Mouse (Mus musculus) hindbrain, embryonic 16.5 days (tissue): ENCODE measurements around the gene Rab4a. TPM values are rescaled to one million over a fixed set of nuclear protein-coding genes. Genes with fewer than 3 reads are reported as not detected.
A peak's percentile ranks its signal among the peaks of the same experiment; 100 is the strongest.

Experiments used
- ATAC-seq: fragments of 200-750 bp; cut with Nextera tagmentation; 2 replicates; pipeline ENCODE4 v1.8.0; 2017; ENCODE audit warnings: moderate TSS enrichment, moderate library complexity
- H3K27ac ChIP-seq: fragments of 300-500 bp; sonication (generic); 2 replicates; pipeline ENCODE4 v1.5.1; 2014; ENCODE audit warnings: low read depth, mild to moderate bottlenecking, control low read depth, low read length, moderate library complexity
- H3K27me3 ChIP-seq: fragments of 300-500 bp; sonication (generic); replicated peaks from 2 replicates; pipeline ENCODE4 v1.6.1; 2014; ENCODE audit warnings: low read length; ENCODE audit not compliant: control insufficient read depth, insufficient read depth
- H3K36me3 ChIP-seq: fragments of 300-500 bp; sonication (generic); 2 replicates; pipeline ENCODE4 v1.6.1; 2014; ENCODE audit warnings: mild to moderate bottlenecking, low read length, moderate library complexity, mixed read lengths; ENCODE audit not compliant: control insufficient read depth, insufficient read depth
- H3K4me1 ChIP-seq: fragments of 300-500 bp; sonication (generic); 2 replicates; pipeline ENCODE4 v1.6.1; 2014; ENCODE audit warnings: low read depth, low read length; ENCODE audit not compliant: control insufficient read depth, insufficient read depth
- H3K4me2 ChIP-seq: fragments of 300-500 bp; sonication (generic); 2 replicates; pipeline ENCODE4 v1.6.1; 2014; ENCODE audit warnings: mild to moderate bottlenecking, low read length, control low read depth, moderate library complexity
- H3K4me3 ChIP-seq: fragments of 300-500 bp; sonication (generic); 2 replicates; pipeline ENCODE4 v1.5.1; 2014; ENCODE audit warnings: mild to moderate bottlenecking, low read length, control low read depth, moderate library complexity
- H3K9ac ChIP-seq: fragments of 300-500 bp; sonication (generic); 2 replicates; pipeline ENCODE4 v1.6.1; 2014; ENCODE audit warnings: low read depth, mild to moderate bottlenecking, control low read depth, low read length, moderate library complexity
- H3K9me3 ChIP-seq: fragments of 300-500 bp; sonication (generic); 2 replicates; pipeline ENCODE4 v1.6.1; 2014; ENCODE audit warnings: mild to moderate bottlenecking, low read length, moderate library complexity; ENCODE audit not compliant: control insufficient read depth
- WGBS: fragments of 180-500 bp; shearing (Covaris S2); extraction: QIAGEN DNeasy Blood & Tissue Kit; methylation state at CpG from one replicate; pipeline ENCODE4 v1.1.7; 2014; 5-methylcytosine and 5-hydroxymethylcytosine counted together
- polyA plus RNA-seq: library from polyadenylated mRNA; unstranded; fragments of >200 nt; fragmentation: Nextera tagmentation; extraction: Ambion mirVana; gene quantifications from 2 replicates; pipeline ENCODE4 v1.2.1, GENCODE M21; 2015

Gene Rab4a
- polyA plus RNA-seq, 1 experiment from 2014 or later = 87.4 TPM

DNA sequence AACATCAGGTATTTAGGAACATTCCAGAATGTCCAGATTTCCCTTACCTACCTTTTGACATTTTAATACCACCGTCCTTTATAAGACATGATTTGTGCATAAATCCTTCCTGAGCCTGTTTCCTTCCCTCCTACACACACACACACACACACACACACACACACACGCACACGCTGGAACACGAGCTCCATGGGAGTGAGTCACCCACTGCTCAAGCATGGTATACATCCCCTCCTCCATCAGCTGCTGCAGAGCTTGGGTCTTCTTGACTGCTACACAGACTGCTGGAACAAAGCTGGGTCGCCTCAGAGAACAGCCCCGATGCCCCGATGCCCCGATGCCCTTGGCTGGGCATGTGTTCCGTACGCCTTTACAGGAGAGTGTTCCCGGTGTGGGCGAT lies 40.7 kb downstream of the Rab4a start:
- ATAC-seq = no peak
- Histone ChIP-seq H3K9me3 (no peaks in the 10 kb centered on the region), H3K9ac (no peak overlapping the region), H3K4me3 (no peak overlapping the region), H3K36me3 (no peaks in the 10 kb centered on the region), H3K27ac (no peak overlapping the region), H3K27me3 (no peaks in the 10 kb centered on the region), H3K4me2 (no peak overlapping the region), H3K4me1 (no peaks in the 10 kb centered on the region)
- 97% methylated on average over 12 of the region's 12 CpGs for WGBS

DNA sequence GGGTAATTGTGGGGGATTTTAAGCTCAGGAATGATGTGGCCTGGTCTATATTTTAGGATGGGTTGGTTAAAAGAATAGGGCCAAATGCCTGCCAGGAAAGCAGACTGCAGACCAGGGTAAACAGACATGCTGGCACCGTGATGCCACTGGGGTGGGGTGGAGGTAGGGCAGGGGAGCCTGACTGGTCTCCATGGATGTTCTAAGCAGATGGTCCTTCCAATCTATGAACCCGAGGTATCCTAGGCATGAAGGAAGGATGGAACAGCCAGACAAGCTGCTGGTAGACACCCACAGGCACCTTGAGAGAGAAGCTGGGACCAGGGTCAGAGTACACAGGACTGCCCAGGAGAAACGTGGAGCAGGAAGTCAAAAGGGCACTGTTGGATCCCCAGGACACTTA lies 41.8 kb downstream of the Rab4a start:
- Histone ChIP-seq H3K27ac (no peak overlapping the region), H3K9me3 (no peaks in the 10 kb centered on the region), H3K36me3 (no peaks in the 10 kb centered on the region), H3K4me3 (no peak overlapping the region), H3K4me2 (no peak overlapping the region), H3K4me1 (no peaks in the 10 kb centered on the region), H3K9ac (no peak overlapping the region), H3K27me3 (no peaks in the 10 kb centered on the region)
- 66% methylated on average over 3 of the region's 3 CpGs for WGBS
- ATAC-seq = no peak

DNA sequence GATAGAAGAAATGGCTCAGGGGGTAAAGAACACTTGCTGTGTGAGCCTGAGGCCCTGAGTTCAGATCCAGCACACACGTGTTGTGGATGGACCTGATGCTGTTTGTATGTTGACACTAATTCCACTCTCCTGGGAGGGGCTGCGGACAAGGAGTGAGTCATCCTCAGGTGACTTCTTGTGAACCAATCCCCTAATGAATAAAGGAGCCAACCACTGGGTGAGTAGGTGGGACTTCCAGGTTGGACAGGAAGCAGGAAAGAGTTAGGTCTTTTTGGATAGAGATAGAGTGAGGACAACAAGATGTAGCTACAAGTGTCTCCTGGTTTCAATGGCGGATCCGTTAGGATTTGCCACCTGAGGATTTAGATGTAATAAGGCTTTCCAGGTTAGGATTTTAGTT lies 43.6 kb downstream of the Rab4a start:
- no peak overlapping the region for H3K4me3 ChIP-seq
- H3K27me3 ChIP-seq = no peaks in the 10 kb centered on the region
- H3K9ac ChIP-seq = no peak overlapping the region
- H3K4me1 ChIP-seq = no peaks in the 10 kb centered on the region
- H3K27ac ChIP-seq = no peak overlapping the region
- WGBS = 87% methylated on average over 4 of the region's 4 CpGs
- no peak overlapping the region for H3K4me2 ChIP-seq
- H3K9me3 ChIP-seq = no peaks in the 10 kb centered on the region
- ATAC-seq = no peak
- H3K36me3 ChIP-seq = no peaks in the 10 kb centered on the region

DNA sequence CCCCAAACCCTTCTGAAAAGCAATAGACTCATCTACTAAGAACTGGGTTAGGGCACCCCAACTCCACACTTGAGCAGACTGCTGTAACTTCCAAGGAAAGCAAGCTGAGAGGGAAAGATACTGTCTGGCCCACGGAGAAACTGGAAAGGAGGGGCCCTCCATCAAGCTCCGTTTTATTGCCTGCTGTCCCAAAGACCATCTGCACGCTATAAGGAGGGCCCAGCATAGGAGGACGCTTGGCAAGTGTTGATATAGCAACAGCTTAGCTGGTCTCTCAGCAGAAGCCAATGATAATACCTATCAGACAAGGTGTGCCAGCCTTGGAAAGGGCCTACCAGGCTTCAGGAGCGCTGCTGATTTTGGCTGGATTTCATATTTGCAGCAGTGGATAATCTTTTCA lies 45.8 kb downstream of the Rab4a start:
- ATAC-seq = no peak
- Histone ChIP-seq H3K4me1 (no peaks in the 10 kb centered on the region), H3K4me2 (no peak overlapping the region), H3K27me3 (no peaks in the 10 kb centered on the region), H3K4me3 (no peak overlapping the region), H3K36me3 (no peaks in the 10 kb centered on the region), H3K27ac (no peak overlapping the region), H3K9ac (no peak overlapping the region), H3K9me3 (no peaks in the 10 kb centered on the region)
- WGBS = 59% methylated on average over 5 of the region's 5 CpGs

DNA sequence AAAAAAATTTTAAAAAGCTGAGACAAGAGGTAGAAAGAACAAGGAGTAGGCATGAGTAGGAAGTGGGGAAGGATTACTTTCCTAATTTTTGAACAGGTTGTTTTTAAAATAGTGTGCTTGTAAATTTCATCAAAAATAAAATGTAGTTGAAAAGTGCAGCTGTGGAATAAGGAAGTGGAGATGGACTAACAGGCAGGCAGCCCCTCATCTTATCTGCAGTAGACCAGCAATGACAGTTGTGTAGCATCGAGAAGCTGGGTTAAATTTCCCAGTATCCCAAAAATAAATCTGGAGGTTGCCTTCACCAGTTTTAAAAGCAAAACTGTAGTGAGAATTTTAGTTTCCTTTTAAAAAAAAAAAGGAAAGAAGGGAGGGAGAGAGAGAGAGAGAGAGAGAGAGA lies 48.5 kb downstream of the Rab4a start:
- Histone ChIP-seq H3K4me2 (no peak overlapping the region), H3K9me3 (no peaks in the 10 kb centered on the region), H3K27ac (no peak overlapping the region), H3K4me1 (peaks cover 10% of the 10 kb centered on the region), H3K36me3 (no peaks in the 10 kb centered on the region), H3K27me3 (no peaks in the 10 kb centered on the region), H3K4me3 (no peak overlapping the region), H3K9ac (no peak overlapping the region)
- ATAC-seq = no peak
- 92% methylated on average over 1 of the region's 1 CpGs for WGBS

DNA sequence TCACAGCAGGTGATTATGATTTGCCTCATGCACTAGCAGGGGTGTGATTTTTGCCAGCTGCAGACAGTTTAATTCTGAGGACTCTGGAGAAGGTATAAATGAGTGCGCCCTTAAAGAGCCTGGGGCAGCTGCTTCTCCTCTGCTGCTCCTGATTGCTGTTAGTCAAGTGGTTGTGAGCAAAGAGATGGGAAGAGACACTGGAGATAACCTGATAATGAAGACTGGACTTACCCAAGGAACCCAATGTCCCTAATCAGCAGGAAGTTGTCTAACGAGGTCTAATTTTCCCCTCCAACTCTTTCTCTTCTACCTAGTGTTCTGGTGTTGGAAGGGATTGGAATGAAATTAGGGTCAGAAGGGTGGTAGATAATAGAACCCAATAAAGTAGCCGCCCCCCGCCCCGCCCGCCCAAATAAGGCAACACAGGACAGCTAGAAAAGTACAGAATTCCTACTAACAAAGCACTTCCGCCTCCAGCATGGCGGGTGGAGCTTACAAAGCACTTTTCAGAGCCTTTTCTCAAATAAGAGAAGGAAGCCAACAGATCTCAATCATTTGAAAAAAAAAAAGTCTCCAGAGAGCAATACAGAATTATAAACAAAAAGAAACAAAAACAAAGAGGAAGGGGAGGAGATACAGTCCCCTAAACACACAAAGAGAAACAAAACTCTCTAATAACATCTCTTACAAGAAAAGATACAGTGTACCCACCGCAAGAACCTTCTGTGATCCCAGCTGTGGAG lies 49.1 kb downstream of the Rab4a start:
- 89% methylated on average over 9 of the region's 9 CpGs for whole genome bisulfite sequencing
- ATAC-seq = no peak
- H3K27me3 ChIP-seq = no peaks in the 10 kb centered on the region
- no peak overlapping the region for H3K27ac ChIP-seq
- no peak overlapping the region for H3K4me2 ChIP-seq
- peaks cover 10% of the 10 kb centered on the region for H3K4me1 ChIP-seq
- no peak overlapping the region for H3K9ac ChIP-seq
- H3K4me3 ChIP-seq = no peak overlapping the region
- H3K36me3 ChIP-seq = no peaks in the 10 kb centered on the region
- no peaks in the 10 kb centered on the region for H3K9me3 ChIP-seq

DNA sequence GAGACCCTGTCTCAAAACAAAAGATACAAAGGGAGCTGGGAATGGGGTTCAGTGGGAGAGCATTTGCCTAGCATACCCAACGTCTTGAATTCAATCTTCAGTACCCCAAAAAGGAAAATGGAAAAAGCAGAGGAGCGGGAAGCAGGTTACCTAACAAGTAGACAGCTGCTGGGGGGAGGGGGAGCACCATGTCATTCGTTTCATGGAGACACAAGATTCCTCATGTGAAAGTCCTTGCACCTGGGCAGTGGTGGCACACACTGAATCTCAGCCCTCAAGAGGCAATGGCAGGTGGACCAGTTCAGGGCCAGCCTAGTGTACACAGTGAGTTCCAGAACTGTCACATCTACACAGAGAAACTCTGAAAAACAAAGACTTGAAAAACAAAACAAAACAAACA lies 51.6 kb downstream of the Rab4a start:
- no peak for ATAC-seq
- Histone ChIP-seq H3K27ac (no peak overlapping the region), H3K9me3 (no peaks in the 10 kb centered on the region), H3K4me3 (no peak overlapping the region), H3K4me2 (no peak overlapping the region; the same call in 1 of the 2 replicates), H3K4me1 (peaks cover 10% of the 10 kb centered on the region), H3K9ac (no peak overlapping the region), H3K36me3 (no peaks in the 10 kb centered on the region), H3K27me3 (no peaks in the 10 kb centered on the region; the same call in 1 of the 2 replicates)
- 77% methylated on average over 3 of the region's 3 CpGs for WGBS

DNA sequence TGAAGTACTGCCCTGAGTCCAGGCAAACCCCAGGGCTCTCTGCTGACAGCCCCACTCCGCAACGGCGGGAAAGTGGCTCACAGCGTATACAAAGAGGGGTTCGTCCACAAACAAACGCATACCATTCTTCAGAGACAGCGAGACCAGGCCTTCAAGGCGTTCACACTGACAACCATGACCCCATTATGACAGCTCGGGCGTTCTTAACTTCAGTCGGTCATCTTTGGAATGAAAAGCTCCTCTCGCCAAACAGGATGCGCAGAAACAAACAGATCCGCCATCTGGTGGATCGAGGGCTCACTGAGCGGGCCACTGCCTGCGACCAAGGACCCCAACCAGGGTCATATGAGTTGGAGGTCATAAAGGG lies 52.8 kb downstream of the Rab4a start:
- Histone ChIP-seq H3K27me3 (no peaks in the 10 kb centered on the region; the same call in 1 of the 2 replicates), H3K9me3 (no peaks in the 10 kb centered on the region), H3K4me1 (peaks cover 10% of the 10 kb centered on the region), H3K27ac (peak overlapping the region; percentile 90; the same call in 1 of the 2 replicates), H3K9ac (peak overlapping the region; percentile 89), H3K36me3 (no peaks in the 10 kb centered on the region), H3K4me2 (peak overlapping the region; percentile 94), H3K4me3 (peak overlapping the region; percentile 98)
- WGBS = under 1% methylated on average over 17 of the region's 17 CpGs
- peak; percentile 9; the same call in 1 of the 2 replicates for ATAC-seq

DNA sequence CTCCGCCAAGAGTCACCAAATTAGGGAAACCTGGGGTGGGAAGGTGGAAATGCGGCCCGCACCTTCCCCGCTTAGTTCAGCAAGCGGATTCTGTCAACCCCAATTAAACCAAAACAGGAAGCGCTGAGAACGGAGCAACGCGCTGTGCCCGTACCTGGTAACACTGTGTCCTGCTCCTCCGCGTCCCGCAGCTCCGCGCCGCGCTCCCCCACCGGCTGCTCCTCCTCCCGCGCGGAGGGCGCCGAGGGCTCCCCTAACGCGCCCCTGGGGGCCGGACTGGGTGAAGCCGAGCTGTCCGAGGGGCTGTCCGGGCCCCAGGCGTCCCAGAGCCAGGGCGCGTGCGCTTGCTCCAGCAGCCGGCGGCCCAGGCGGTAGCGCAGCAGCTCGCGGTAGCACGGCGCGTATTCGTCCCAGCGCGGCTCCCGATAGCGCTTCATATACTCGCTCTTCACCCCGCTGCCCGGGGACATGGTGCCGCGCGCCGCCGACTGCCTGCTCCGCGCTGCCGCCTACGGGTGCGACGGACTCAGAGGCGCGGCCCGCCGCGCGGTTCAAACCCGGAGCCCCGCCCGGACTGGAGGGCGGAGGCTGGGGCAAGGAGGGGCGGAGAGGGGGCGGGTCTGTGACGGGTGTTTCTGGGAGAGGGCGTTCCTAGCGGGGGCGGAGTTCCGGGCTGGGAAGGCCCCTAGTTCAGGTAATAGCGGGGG lies 53.3 kb downstream of the Rab4a start:
- Histone ChIP-seq H3K4me2 (peak overlapping the region; percentile 94), H3K4me3 (peak overlapping the region; percentile 98), H3K9ac (peak overlapping the region; percentile 89), H3K9me3 (no peaks in the 10 kb centered on the region), H3K4me1 (peaks cover 10% of the 10 kb centered on the region), H3K36me3 (no peaks in the 10 kb centered on the region), H3K27me3 (no peaks in the 10 kb centered on the region; the same call in 1 of the 2 replicates), H3K27ac (peak overlapping the region; percentile 90)
- WGBS = 0% methylated on average over 61 of the region's 79 CpGs
- peak; percentile 96 for ATAC-seq
